Mouse (Mus musculus) layer of hippocampus, adult 9-11 months (tissue): ENCODE measurements at regions not wholly inside any gene's neighbourhood (a gene's known extent, or its start where the extent isn't known, plus 50 kb on each side); places are given as distances from the start of the nearest gene placed in this dataset.
"Not testable (repeated sequence)": the region's sequence is repeated elsewhere in the genome, so short reads cannot be mapped to it uniquely, and the experiment has no call there.

Experiments used
- DNase-seq: peaks from one replicate; pipeline ENCODE4 v3.0.0; 2022

DNA sequence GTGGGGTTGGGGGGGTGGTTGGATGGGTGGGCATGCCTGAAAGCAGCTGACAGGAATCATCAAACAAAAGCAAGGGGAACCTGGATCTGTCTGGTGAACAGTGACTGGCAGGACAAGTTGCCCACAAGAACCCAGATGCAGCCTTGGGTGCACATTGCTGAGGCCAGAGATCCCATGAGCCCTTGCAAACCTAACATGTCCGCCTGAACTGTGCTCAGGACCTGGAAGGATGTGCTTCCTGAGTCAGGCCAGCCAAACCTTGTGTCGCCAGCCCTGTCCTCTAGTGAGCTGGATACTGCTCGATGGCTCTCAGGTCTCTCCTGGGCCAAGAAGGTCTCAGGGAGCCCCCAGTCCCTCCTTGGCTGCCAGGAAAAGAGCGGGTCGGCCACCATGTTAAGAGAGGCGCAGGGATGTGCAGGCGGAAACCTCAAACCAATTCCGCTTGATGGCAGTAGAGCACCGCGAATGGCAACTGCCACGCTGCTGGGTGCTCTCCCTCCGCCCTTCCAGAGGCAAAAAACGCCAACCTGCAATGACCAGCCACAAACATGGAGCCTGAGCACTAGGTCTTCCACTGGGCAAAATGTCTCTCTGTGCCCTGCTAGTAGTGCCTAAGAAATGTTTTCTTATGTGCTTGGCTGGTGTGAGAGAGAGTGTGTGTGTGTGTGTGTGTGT lies 140.2 kb downstream of the Pls3 start:
- not testable (repeated sequence) for DNase-seq

DNA sequence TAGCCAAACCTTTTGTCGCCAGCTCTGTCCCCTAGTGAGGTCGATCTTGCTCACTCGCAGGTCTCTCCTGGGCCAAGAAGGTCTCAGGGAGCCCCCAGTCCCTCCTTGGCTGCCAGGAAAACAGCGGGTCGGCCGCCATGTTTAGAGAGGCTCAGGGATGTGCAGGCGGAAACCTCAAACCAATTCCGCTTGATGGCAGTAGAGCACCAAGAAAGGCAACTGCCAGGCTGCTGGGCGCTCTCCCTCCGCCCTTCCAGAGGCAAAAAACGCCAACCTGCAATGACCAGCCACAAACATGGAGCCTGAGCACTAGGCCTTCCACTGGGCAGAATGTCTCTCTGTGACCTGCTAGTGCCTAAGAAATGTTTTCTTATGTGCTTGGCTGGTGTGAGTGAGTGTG lies 141.3 kb downstream of the Pls3 start:
- not testable (repeated sequence) for DNase-seq

DNA sequence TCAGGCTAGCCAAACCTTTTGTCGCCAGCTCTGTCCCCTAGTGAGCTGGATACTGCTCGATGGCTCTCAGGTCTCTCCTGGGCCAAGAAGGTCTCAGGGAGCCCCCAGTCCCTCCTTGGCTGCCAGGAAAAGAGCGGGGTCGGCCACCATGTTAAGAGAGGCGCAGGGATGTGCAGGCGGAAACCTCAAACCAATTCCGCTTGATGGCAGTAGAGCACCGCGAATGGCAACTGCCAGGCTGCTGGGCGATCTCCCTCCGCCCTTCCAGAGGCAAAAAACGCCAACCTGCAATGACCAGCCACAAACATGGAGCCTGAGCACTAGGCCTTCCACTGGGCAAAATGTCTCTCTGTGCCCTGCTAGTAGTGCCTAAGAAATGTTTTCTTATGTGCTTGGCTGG lies 145.2 kb downstream of the Pls3 start:
- DNase-seq = not testable (repeated sequence)

DNA sequence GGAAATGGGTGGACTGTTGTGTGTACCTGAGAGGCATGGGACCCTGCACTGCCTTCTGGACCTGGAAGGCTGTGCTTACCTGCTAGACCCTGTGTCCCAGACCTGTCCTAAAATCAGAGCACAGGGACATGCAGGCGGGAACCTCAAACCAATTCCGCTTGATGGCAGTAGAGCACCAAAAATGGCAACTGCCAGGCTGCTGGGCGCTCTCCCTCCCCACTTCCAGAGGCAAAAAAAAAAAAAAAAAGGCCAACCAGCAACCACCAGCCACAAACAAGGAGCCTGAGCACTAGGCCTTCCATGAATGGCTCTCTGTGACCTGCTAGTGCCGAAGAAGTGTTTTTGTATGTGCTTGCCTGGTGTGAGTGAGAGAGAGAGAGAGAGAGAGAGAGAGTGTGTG lies 146.5 kb downstream of the Pls3 start:
- peak; percentile 23 for DNase-seq

DNA sequence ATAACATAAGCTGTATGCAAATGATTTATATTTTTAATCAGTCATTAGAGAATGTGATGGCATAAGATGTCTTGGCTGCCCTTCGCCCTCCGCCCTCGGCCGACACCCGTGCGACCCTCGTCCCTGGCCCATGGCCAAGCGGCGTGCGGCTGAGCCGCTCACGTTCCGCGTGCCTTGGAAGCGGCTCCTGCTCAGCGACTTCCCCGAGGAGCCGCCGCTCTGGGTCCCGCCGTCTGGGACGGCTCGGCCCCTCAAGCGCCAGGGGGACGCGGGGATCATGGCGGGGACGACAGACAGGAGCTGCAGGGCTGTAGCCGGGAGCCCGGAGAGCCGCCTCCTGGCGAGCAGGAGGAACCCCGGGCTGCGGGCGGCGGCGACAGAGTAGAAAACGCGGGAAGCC lies 145.5 kb upstream of the Rab39b start:
- DNase-seq = not testable (repeated sequence)

DNA sequence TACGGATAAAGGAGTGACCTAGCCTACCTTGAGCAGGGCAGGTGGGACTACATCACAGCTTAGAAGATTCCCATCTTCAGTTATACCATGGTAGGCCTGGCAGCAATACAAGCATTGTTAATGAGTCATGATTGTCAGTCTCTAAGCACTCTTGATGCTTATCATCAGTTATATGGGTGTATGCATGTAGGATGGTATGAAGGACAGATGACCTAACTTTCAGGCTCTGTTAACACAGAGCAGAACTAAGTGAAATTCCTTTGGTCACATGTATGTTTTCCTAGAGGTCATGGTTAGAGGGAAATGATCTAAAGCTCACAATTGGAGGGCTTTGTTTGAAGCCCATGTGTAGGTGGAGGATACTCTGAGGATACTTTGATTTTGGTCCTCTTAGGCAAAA lies 121.9 kb upstream of the Rab39b start:
- no peak for DNase-seq

DNA sequence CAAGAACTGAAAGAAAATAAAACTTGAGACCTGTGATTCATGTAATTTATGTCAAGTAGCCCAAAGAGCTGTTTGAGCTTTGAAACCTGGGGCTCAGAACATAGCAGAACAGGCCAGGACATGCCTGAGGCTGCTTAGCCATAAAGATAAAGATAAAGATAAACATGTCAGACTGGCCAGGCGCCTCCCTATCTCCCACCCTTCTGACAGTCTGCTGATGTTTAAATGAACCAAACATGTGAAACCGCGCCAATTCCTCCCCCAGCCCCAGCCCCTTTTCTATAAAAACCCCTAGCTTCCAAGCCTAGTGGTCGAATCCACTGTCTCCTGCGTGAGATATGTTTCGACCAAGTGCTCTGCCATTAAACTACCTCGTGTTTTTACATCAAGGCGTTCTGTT lies 97.2 kb upstream of the Rab39b start:
- DNase-seq = not testable (repeated sequence)

DNA sequence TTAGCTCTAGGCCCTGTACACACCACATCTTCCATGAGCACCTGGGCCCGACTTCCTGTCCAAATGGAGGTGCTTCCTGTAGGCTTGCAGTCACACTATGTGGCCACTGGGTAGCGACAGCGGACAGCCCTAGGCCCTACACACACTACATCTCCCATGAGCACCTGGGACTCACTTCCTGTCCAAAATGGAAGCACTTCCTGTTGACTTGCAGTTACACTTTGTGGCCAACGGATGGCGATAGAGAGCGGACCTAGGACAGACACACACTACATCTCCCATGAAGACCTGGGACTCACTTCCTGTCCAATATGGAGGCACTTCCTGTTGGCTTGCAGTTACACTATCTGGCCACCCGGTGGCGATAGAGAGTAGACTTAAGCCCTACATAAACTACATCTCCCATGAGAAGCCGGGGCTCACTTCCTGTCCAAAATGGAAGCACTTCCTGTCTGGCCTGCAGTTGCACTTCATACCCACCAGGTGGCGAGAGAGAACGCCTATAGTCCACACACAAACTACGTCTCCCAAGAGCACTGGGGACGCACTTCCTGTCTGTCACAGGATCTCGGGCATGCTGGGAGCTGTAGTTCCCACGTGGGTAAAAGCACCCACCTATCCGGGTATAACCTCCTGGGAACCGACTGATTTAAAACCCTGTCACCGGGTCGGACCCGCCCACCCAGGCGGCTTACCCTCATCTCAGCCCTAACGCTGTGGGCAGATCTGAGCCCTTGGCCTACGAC lies 96.1 kb upstream of the Rab39b start:
- DNase-seq = peak; percentile 99

DNA sequence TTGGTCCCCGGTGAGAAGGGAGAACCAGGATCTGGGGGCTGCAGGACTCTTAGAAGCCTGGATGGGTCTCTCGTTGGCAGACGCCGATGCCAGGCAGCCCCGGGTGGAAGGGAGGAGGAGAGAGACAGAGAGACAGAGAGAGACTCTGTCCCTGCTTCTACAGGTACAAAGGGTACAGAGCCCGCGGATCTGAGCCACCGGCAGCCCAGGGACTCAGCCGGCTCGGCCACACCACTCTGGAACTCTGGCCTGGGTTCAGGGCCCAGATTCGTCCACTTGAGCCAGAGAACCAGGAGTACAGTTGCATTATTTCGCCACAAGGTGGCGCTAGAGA lies 95.5 kb upstream of the Rab39b start:
- DNase-seq = no peak

DNA sequence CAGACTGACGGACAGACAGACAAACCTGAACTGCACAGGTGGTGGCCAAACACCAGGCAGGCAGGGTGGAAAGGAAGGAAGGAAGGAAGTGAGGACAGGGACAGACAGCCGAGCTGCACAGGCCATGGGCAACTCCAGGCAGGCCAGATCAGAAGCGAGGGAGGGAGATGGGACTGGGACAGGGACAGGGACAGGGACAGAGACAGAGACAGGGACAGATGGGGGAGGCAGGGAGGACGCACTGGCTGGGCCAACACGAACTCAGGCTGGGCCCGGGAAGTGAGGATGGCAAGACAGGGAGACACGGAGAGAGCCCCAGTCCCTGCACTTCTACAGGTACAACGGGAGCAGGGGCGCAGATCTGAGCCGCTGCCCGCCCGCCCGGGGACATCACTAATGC lies 94.9 kb upstream of the Rab39b start:
- DNase-seq = peak; percentile 27

DNA sequence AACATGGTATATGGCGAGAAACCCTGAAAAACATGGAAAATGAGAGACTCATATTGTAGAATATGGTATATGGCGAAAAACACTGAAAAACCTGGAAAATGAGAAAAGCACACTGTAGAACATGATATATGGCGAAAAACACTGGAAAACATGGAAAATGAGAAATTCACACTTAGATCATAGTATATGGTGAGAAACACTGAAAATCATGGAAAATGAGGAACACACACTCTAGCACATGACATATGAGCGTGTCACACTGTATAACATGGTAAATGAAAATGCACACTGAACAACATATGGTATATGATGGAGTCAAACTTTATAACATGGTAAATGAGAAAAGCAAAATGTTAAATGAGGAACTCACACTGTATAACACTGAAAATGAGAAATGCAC lies 89.6 kb upstream of the Rab39b start:
- DNase-seq = no peak

DNA sequence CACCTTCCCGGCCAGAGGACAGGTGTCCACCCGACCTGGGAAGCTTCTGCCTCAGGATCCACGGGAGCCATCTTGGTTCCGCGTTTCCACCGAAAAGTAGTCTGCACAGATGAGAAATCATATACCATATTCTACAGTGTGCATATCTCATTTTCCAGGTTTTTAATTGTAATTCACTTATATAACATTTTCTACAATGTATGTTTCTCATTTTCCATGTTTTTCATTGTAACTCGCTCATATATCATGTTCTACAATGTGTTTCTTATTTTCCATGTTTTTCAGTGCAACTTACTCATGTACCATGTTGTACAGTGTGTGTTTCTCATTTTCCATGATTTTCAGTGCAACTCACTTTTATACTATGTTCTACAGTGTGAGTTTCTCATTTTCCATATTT lies 65.4 kb upstream of the Rab39b start:
- no peak for DNase-seq
